Mouse (Mus musculus): ENCODE results near the gene Kyat3. TPM values are rescaled to one million over a fixed set of nuclear protein-coding genes. Genes with fewer than 3 reads are reported as not detected.

Gene Kyat3
- total and polyA plus RNA-seq, 3 experiments = 11.7 to 25.6 TPM; not detected in 1

- Histone ChIP-seq H3K27me3 (ENCODE audit: control insufficient read depth in 1 of 2, insufficient read depth in 2 of 2, low read length in 2 of 2) (no peaks in the 10 kb centered on the region), H3K27ac (ENCODE audit: control insufficient read depth, low read depth, low read length) (no peak overlapping the region), H3K9ac (ENCODE audit: control insufficient read depth, low read depth, low read length, poor library complexity, severe bottlenecking) (no peak overlapping the region), H3K4me1 (ENCODE audit: control insufficient read depth in 1 of 2, insufficient read depth in 2 of 2, low read length in 2 of 2) (peaks cover 0 to 10% of the 10 kb centered on the region in 2 experiments; a peak in 1 of 4 replicates), H3K4me3 (ENCODE audit: control insufficient read depth in 1 of 2, insufficient read depth in 1 of 2, low read depth in 2 of 2, low read length in 2 of 2) (no peak overlapping the region), H3K79me2 (ENCODE audit: control insufficient read depth, insufficient read depth, low read length, poor library complexity) (peaks cover 3% of the 10 kb centered on the region; the same call in 1 of the 2 replicates), H3K36me3 (ENCODE audit: control insufficient read depth in 1 of 2, insufficient read depth in 2 of 2, low read length in 2 of 2) (peaks cover 7 to 13% of the 10 kb centered on the region in 2 experiments), H3K9me3 (replicated peaks; ENCODE audit: insufficient read depth, low read length) (no peaks in the 10 kb centered on the region)
- TF ChIP-seq TBP (IDR thresholded peaks at IDR 0.05; ENCODE audit: low read depth, low read length) (no peak), RAD21 (IDR thresholded peaks at IDR 0.05; ENCODE audit: low read depth, low read length) (peak; percentile 63), GATA1 (IDR thresholded peaks at IDR 0.05; ENCODE audit: low read depth, low read length) (0 out of 2 replicates have a peak, but pooled peaks have one; percentile 32), MAX (IDR thresholded peaks at IDR 0.05; ENCODE audit: low read length) (no peak), SIN3A (IDR thresholded peaks at IDR 0.05; ENCODE audit: low read length) (no peak), MXI1 (IDR thresholded peaks at IDR 0.05; ENCODE audit: low read depth, low read length) (no peak), UBTF (IDR thresholded peaks at IDR 0.05; ENCODE audit: borderline replicate concordance, insufficient read depth, low read depth, low read length) (no peak), ZMIZ1 (IDR thresholded peaks at IDR 0.05; ENCODE audit: low read depth, low read length) (no peak), POLR2A (IDR thresholded peaks at IDR 0.05; ENCODE audit: control insufficient read depth in 1 of 2, insufficient read depth in 1 of 2, low read depth in 1 of 2, low read length in 2 of 2, poor library complexity in 1 of 2) (no peak), ETS1 (IDR thresholded peaks at IDR 0.05; ENCODE audit: low read depth, low read length) (no peak), POLR2AphosphoS5 (IDR thresholded peaks at IDR 0.05; ENCODE audit: borderline replicate concordance, low read depth, low read length) (no peak), ZC3H11A (IDR thresholded peaks at IDR 0.05; ENCODE audit: low read depth, low read length) (peak; percentile 39; the same call in 1 of the 2 replicates), POLR2AphosphoS2 (IDR thresholded peaks at IDR 0.05; ENCODE audit: low read length) (no peak), ZKSCAN1 (IDR thresholded peaks at IDR 0.05; ENCODE audit: low read depth, low read length) (no peak), BHLHE40 (IDR thresholded peaks at IDR 0.05; ENCODE audit: borderline replicate concordance, low read depth, low read length) (no peak), MYB (IDR thresholded peaks at IDR 0.05; ENCODE audit: low read depth, low read length) (no peak), MEF2A (IDR thresholded peaks at IDR 0.05; ENCODE audit: extremely low read depth, insufficient replicate concordance, low read depth, low read length, poor library complexity, severe bottlenecking) (no peak), MYC (IDR thresholded peaks at IDR 0.05; ENCODE audit: low read depth, low read length) (no peak), SMC3 (IDR thresholded peaks at IDR 0.05; ENCODE audit: low read depth, low read length) (peak; percentile 57), CHD2 (IDR thresholded peaks at IDR 0.05; ENCODE audit: low read length) (no peak), CHD1 (IDR thresholded peaks at IDR 0.05; ENCODE audit: low read depth, low read length) (no peak), TAL1 (IDR thresholded peaks at IDR 0.05; ENCODE audit: low read length) (no peak), TCF12 (IDR thresholded peaks at IDR 0.05; ENCODE audit: low read depth, low read length) (no peak), E2F4 (IDR thresholded peaks at IDR 0.05; ENCODE audit: borderline replicate concordance, low read depth, low read length) (no peak), HCFC1 (IDR thresholded peaks at IDR 0.05; ENCODE audit: low read depth, low read length) (no peak), CTCF (IDR thresholded peaks at IDR 0.05 in 2 of 3, conservative IDR thresholded peaks at IDR 0.05 in 1 of 3; ENCODE audit: control insufficient read depth in 1 of 3, insufficient read depth in 1 of 3, low read depth in 2 of 3, low read length in 3 of 3, poor library complexity in 1 of 3, severe bottlenecking in 1 of 3) (peak in 2 of 3 experiments; percentile 35 to 61; a peak in 4 of 6 replicates), NRF1 (IDR thresholded peaks at IDR 0.05; ENCODE audit: insufficient read depth, low read depth, low read length, poor library complexity, severe bottlenecking) (no peak), KAT2A (conservative IDR thresholded peaks at IDR 0.05; ENCODE audit: low read depth, low read length) (no peak)
- peak; percentile 31 for DNase-seq (ENCODE audit: low read depth, low spot score)
Observed at GRCm38 (mm10) chr3:142773538-142774191, 72.8 kb downstream of the Kyat3 start.

Measured in MEL (cell line).